Mouse (Mus musculus): ENCODE results near the gene Fam13a. TPM values are rescaled to one million over a fixed set of nuclear protein-coding genes. Genes with fewer than 3 reads are reported as not detected.

Fam13a gene
- total RNA-seq (2023) = under 1 TPM in 1 of 2 experiments, not detected in 1; 0.32 TPM

GRCm38 (mm10) chr6:59024164-59024724 lies at the start of gene Fam13a:
TSS of gene Fam13a (minus strand) at chr6:59024549.

GRCm38 (mm10) chr6:58906852-58907261 lies 117.5 kb downstream of the Fam13a start, which contains the start of gene Nap1l5:
TSS of gene Nap1l5 (minus strand) at chr6:58907076.

Other genes with a start within 250 kb of the Fam13a start
- gene Herc3, start 193.1 kb downstream of the Fam13a start, total RNA-seq (2023) = 100 to 1,000 TPM; 105 to 109 TPM
- gene Nap1l5, start 117.5 kb downstream of the Fam13a start, total RNA-seq (2023) = not detected
- gene Tigd2, start 184.3 kb upstream of the Fam13a start, total RNA-seq (2023) = 10 to 100 TPM; 31.5 to 37.0 TPM

Measured in B cell, adult 67 days (primary cell).